Mouse (Mus musculus) natural killer cell, adult 2 months (primary cell): ENCODE data around the gene Olfr209.
"Not testable (repeated sequence)": the region's sequence is repeated elsewhere in the genome, so short reads cannot be mapped to it uniquely, and the experiment has no call there.

Experiments used
- DNase-seq, 2 experiments: peaks; one replicate each; pipeline ENCODE4 v3.0.0; 2022; ENCODE audit warnings: low spot score in 2 of 2

Olfr209 gene

DNA sequence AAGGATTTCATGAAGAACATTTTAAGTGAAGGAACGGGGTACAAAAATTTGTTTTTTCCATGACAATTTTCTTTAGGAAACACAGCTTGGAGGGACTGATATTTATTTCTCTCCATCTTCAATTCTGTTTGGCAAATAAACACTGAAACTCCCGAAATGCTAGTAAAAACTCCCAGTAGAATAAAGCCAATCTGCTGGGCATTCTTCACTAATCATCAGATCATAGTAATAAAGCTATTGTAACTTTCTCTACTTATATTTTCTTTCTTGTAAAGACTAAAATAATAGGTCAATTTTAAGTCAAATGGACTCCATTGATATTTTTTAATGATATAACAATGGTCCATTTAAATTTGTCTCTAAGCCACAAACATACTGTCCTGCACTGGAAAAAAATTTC is at the start of gene Olfr209:
Gene Olfr209, minus strand, starts transcription at position 101 of the 400 bp plus-strand sequence.
- no peak for DNase-seq

DNA sequence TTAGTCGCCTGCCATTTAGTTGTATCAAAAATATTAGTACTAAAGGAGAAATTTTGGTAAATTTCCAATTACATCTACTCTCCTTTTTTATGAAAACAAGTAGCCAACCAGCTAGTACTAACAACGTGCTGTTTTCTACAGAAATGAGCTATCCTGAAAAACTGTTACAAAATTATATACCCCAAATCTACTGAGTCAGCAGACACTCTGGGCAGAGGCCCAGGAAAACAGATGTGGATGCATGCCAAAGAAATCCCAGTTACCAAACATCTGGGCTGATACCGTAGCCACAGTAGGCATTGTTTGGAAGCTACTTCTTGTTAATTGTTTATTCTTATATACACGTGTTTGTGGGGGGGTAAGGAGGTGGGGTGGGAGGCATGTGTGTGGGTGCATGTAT is 49.7 kb upstream of the Olfr209 start:
- no peak for DNase-seq

DNA sequence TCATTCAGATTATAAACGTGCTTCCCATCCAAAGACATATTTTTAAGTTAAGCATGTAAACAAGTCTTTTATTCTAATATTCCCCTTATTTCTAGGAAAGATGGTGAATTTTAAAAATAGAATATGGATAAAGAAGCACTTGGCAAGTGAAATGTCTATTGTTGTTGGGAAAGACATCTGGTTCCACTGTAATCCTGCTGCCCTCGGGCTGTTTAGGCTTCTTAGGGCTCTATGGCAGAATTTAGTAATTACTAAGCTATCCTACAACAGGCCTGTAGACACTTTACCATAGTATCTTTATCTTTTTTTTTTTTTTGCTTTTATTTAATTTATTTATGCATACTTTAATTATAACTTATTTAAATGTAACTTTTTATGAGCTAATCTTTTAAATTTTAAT is 46.0 kb upstream of the Olfr209 start:
- DNase-seq, result no peak

DNA sequence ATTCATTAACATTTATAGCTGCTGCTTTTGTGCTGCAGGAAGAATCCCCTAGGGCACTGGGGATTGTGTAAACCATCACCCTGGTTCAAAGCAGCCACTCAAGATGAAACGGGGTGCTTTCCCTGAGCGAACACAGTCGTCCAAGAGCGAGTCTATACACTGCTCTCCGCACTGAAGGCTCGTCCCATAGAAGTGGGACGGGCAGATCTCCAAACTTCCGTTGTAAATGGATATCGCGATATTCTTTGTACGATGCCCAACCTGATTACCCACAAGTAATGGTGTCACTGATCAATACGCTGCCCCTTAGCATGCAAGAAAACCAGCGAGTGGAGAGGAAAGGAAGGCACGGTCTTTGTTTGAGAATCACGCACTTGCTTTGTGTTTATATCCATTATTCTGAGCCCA is 45.6 kb upstream of the Olfr209 start:
- DNase-seq, result no peak

DNA sequence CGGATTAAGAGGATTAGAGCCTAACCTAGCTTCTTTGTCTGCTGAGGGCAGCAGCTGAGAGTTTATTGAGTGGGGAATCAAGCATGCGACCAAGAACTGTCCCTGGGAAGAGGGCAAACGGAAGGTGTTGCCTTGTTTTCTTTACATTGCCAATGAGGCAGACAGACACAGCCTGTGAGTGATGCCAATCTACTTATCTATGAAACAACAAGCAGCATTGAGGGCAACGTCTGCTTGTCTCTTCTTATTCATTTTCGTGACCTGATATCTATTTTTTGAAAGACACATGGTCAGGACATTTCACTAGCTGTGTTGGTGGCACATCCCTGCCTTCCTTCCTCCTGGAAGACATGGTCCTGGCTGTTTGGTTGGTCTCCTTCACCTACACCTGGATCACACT is 43.2 kb upstream of the Olfr209 start, which contains the start of gene Gabrr3:
Gene Gabrr3, plus strand, starts transcription at position 301 of the 400 bp plus-strand sequence.
- DNase-seq, result no peak

DNA sequence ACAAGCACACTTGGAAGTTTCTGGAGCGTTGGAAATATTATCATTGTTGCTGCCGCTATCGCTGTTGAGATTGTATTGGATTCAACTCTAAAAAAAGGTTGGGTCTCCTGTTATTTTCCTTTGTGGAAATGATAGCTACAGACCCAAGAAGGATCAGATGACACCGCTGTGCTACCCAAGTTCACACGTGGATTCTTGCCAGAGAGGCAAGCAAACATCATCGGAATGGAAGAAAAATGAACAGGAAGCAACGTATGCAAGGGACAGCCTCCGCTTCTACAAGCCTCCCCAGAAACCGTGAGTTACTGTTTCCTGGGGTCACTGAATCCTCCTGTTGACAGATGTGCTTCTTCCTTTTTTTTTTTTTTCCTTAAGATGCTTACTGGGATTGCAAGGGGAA is 41.0 kb upstream of the Olfr209 start:
- DNase-seq, result no peak

DNA sequence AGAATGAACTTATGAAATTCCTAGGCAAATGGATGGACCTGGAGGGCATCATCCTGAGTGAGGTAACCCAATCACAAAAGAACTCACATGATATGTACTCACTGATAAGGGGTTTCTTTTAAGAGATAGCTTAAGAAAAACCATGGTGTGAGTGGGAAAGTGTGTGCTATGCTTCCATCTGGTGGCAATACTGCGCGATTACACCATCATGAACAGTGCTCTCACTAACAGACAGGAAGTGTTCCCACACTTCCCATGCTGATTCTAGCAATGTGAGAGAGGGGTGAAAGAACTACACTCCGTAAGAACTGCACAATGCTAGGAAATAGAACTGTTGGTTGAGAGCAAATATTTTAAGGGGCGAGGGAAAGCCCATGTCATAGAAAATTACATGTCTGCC is 39.9 kb upstream of the Olfr209 start:
- no peak for DNase-seq

DNA sequence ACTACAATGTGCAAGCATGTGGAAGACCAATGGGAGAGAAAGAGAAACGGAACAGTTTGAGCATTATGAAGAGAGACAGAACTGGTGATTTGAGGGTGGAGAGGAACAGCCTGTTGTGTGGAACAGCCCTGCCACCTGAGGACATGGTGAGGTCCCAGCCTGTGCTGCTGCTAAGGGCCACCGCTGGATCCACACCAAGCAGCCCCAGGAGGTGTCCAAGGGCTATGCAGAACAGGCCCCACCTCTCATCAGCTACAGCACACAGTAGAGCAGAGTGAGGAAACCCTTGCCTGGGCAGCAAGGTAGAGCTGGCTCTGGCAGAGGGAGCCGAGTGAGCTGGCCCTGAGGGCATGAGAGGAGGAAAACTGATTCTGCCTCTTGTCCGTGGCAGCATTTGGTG is 38.2 kb upstream of the Olfr209 start:
- no peak for DNase-seq

DNA sequence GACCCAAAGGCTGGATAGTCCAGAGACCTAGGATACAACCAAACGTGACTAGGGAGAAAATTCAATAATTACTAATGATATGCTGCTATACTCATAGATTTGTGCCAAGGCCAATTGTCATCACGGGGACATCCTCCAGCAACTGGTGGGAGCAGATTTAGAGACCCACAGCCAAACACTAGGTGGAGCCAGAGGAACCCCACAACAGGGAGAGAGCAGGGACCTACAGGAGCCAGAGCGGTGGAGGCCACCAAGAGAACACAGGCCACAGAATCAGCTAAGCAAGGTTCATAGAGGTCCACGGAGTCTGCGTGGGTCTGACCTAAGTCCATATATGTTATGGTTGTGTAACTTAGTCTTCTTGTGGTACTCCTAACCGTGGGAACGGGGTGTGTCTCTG is 37.3 kb upstream of the Olfr209 start:
- no peak for DNase-seq

DNA sequence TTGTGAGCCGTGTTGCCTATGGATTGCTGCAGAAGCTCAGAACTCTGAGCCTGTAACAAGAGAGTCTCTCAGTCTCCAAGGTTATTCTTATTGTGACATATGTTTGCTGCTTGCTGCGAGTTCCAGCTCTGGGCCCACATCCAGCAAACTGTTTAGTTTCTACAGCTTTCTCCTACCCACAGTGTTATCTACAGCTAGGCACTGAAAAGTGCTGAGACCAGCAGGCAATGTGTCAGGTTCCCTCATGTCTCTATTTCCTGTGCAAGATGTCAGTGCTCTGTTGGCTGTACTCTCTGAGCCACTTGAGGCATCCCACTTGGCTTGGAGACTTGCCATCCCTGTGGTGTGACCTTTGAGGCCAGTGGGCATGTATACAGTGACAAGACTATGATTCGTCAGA is 29.5 kb upstream of the Olfr209 start:
- DNase-seq, result no peak

DNA sequence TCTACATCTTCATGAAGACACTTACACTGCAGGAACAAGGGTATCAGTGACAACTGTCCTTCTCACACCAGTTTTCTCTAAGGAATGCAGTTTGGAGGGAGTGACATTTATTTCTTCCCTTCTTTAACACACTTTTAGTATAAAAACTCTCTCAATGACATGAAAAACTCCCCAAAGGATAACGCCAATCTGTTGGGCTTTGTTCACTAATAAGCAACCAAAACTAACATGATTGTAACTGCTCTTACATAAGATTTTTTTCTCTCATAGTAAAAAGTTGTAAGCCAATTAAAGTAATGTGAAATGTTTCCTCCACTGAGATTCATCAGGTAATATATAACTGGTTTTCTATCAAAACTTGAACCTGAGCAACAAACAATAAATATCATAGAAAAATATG is 14.6 kb downstream of the Olfr209 start, which contains the start of gene Olfr206:
Gene Olfr206, minus strand, starts transcription at position 101 of the 400 bp plus-strand sequence.
- DNase-seq, result no peak

DNA sequence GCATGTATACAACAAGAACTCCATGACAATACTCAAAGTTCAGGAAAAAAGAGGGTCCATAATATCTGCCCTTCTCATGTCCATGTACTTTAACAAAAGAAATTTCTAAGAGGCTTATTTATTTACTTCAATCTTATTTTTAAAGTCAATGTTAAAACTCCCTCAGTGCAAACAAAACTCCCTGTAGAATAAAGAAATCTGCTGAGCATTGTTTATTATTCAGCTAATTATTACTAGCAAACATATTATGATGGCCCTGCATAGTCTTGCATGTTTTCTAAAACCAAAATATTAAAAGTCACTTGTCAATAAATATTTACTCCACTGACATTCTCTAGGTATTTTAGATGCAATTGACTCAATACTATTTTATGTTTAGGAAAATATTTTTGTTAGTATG is 32.8 kb downstream of the Olfr209 start, which contains the start of gene Olfr205:
Gene Olfr205, minus strand, starts transcription at position 101 of the 400 bp plus-strand sequence.
- DNase-seq, result no peak

DNA sequence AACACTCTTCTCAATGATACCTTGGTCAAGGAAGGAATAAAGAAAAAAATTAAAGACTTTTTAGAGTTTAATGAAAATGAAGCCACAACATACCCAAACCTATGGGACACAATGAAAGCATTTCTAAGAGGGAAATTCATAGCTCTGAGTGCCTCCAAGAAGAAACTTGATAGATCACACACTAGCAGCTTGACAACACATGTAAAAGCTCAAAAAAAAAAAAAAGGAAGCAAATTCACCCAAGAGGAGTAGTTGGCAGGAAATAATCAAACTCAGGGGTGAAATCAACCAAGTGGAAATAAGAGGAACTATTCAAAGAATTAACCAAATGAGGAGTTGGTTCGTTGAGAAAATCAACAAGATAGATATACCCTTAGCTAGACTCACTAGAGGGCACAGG is 40.5 kb downstream of the Olfr209 start:
- DNase-seq, result not testable (repeated sequence)

DNA sequence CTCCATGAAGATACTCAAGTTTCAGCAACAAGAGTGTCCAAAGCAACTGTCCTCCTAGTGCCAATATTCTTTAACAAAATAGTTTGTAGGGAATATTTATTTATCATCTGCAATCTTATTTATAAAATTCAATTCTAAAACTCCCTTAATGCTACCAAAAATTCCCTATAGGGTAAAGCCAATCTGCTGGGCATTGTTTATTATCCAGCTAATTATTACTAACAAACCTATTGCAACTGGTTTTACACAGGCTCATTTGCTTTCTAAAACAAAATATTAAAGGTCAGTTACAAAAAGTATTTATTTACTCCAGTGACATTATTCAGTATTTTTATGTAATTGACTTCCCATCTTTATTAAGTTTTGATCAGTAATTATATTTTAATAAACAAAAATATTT is 45.6 kb downstream of the Olfr209 start, which contains the start of gene Olfr204:
Gene Olfr204, minus strand, starts transcription at position 101 of the 400 bp plus-strand sequence.
- DNase-seq, result no peak
